Mouse (Mus musculus) heart, postnatal 0 days (tissue): ENCODE data around the gene Map2k5.

Experiments
- CTCF ChIP-seq: IDR thresholded peaks from 2 replicates; pipeline ENCODE4 v1.5.1; 2016; ENCODE audit warnings: antibody characterized with exemption, control low read depth, low read depth
- EP300 ChIP-seq: IDR thresholded peaks from 2 replicates; pipeline ENCODE4 v1.6.1; 2016; ENCODE audit warnings: antibody characterized with exemption, low read depth

- TF ChIP-seq CTCF (no peak), EP300 (no peak)
Observed at GRCm38 (mm10) chr9:63137615-63137915, 240.1 kb downstream of the Map2k5 start.
